Mouse (Mus musculus) frontal cortex, postnatal 10 days (tissue): ENCODE measurements at regions not wholly inside any gene's neighbourhood (a gene's known extent, or its start where the extent isn't known, plus 50 kb on each side); places are given as distances from the start of the nearest gene placed in this dataset.
A peak's percentile ranks its signal among the peaks of the same experiment; 100 is the strongest.

Source experiments
- DNase-seq, 2 experiments: peaks; one replicate each; pipeline ENCODE4 v3.0.0; 2022; ENCODE audit warnings: low spot score in 2 of 2, mixed read lengths in 1 of 2

- DNase-seq = no peak
These were observed 237.3 kb upstream of the Wscd1 start for GRCm38 (mm10) chr11:71512271-71513066.

- no peak for DNase-seq
These were observed 236.7 kb upstream of the Wscd1 start for GRCm38 (mm10) chr11:71513067-71513350.

GRCm38 (mm10) chr11:71515264-71515663, 234.5 kb upstream of the Wscd1 start:
- no peak for DNase-seq

GRCm38 (mm10) chr11:71517377-71517776, 232.3 kb upstream of the Wscd1 start:
- DNase-seq = no peak

- DNase-seq = no peak
These were observed 222.0 kb upstream of the Wscd1 start for GRCm38 (mm10) chr11:71527691-71528090.

- DNase-seq = no peak
These were observed 221.1 kb upstream of the Wscd1 start for GRCm38 (mm10) chr11:71528588-71528987.

GRCm38 (mm10) chr11:71541178-71541845, 208.4 kb upstream of the Wscd1 start:
- DNase-seq = peak; percentile 8 to 18

- no peak for DNase-seq
These were observed 192.3 kb upstream of the Wscd1 start for GRCm38 (mm10) chr11:71557412-71557811.

- no peak for DNase-seq
These were observed 184.9 kb upstream of the Wscd1 start for GRCm38 (mm10) chr11:71564831-71565230.

- DNase-seq = no peak
These were observed 172.9 kb upstream of the Wscd1 start for GRCm38 (mm10) chr11:71576801-71577200.

GRCm38 (mm10) chr11:71581775-71582174, 167.9 kb upstream of the Wscd1 start:
- no peak for DNase-seq

GRCm38 (mm10) chr11:71591014-71591413, 158.7 kb upstream of the Wscd1 start:
- DNase-seq = no peak

- no peak for DNase-seq
These were observed 155.4 kb upstream of the Wscd1 start for GRCm38 (mm10) chr11:71594250-71594847.

- no peak for DNase-seq
These were observed 152.0 kb upstream of the Wscd1 start for GRCm38 (mm10) chr11:71597709-71598108.

- DNase-seq = no peak
These were observed 138.9 kb upstream of the Wscd1 start for GRCm38 (mm10) chr11:71610782-71611181.

GRCm38 (mm10) chr11:71615526-71615925, 134.2 kb upstream of the Wscd1 start:
- DNase-seq = no peak

- DNase-seq = no peak
These were observed 124.1 kb upstream of the Wscd1 start for GRCm38 (mm10) chr11:71625501-71626191.

GRCm38 (mm10) chr11:71636111-71636510, 113.6 kb upstream of the Wscd1 start:
- DNase-seq = no peak

- DNase-seq = no peak
These were observed 112.9 kb upstream of the Wscd1 start for GRCm38 (mm10) chr11:71636785-71637184.

GRCm38 (mm10) chr11:71642886-71643285, 106.8 kb upstream of the Wscd1 start:
- DNase-seq = no peak

GRCm38 (mm10) chr11:71651756-71652380, 97.9 kb upstream of the Wscd1 start:
- no peak for DNase-seq

GRCm38 (mm10) chr11:71652381-71652775, 97.3 kb upstream of the Wscd1 start:
- no peak for DNase-seq
